Mouse (Mus musculus) liver, embryonic 14.5 days (tissue): ENCODE data around the gene Spop. TPM values are rescaled to one million over a fixed set of nuclear protein-coding genes. Genes with fewer than 3 reads are reported as not detected.

Source experiments
- ATAC-seq: fragments of 200-750 bp; cut with Nextera tagmentation; 2 replicates; pipeline ENCODE4 v1.8.0; 2017; ENCODE audit warnings: moderate number of reproducible peaks, mild to moderate bottlenecking, moderate library complexity; ENCODE audit not compliant: insufficient read depth
- DNase-seq, 3 experiments: peaks; one replicate each; pipeline ENCODE4 v3.0.0-alpha.2; 2012 to 2013; ENCODE audit warnings: low read depth in 3 of 3, low spot score in 3 of 3
- H3K27ac ChIP-seq: fragments of 300-500 bp; sonication (generic); 2 replicates; pipeline ENCODE4 v1.5.1; 2014; ENCODE audit warnings: moderate library complexity, mild to moderate bottlenecking, control low read depth, inconsistent platforms
- H3K27me3 ChIP-seq: fragments of 300-500 bp; sonication (generic); 2 replicates; pipeline ENCODE4 v1.6.1; 2014; ENCODE audit warnings: mild to moderate bottlenecking, low read length, moderate library complexity; ENCODE audit not compliant: control insufficient read depth, insufficient read depth
- H3K36me3 ChIP-seq: fragments of 300-500 bp; sonication (generic); replicated peaks from 2 replicates; pipeline ENCODE4 v1.6.1; 2014; ENCODE audit warnings: low read depth; ENCODE audit not compliant: control insufficient read depth, insufficient read depth
- H3K4me1 ChIP-seq, 2 experiments: fragments of 200-500 bp in 1 of 2; fragments of 300-500 bp in 1 of 2; sonication (generic) in 1 of 2; replicated peaks; 2 replicates each; pipeline ENCODE4 v1.6.1; 2012 to 2014; ENCODE audit warnings: antibody characterized with exemption in 1 of 2, inconsistent platforms in 1 of 2, low read length in 1 of 2; ENCODE audit not compliant: control insufficient read depth in 2 of 2, insufficient read depth in 2 of 2
- H3K4me2 ChIP-seq: fragments of 300-500 bp; sonication (generic); 2 replicates; pipeline ENCODE4 v1.6.1; 2014; ENCODE audit warnings: low read depth, mild to moderate bottlenecking, control low read depth, moderate library complexity
- H3K4me3 ChIP-seq, 2 experiments: fragments of 200-500 bp in 1 of 2; fragments of 300-500 bp in 1 of 2; sonication (generic) in 1 of 2; 2 replicates each; pipeline ENCODE4 v1.5.1; 2012 to 2014; ENCODE audit warnings: low read depth in 2 of 2, low read length in 2 of 2, mild to moderate bottlenecking in 2 of 2, control low read depth in 1 of 2, inconsistent platforms in 1 of 2, moderate library complexity in 1 of 2; ENCODE audit not compliant: insufficient read depth in 1 of 2
- H3K9ac ChIP-seq: fragments of 300-500 bp; sonication (generic); replicated peaks from 2 replicates; pipeline ENCODE4 v1.6.1; 2014; ENCODE audit warnings: mild to moderate bottlenecking, control low read depth, moderate library complexity
- H3K9me3 ChIP-seq: fragments of 300-500 bp; sonication (generic); 2 replicates; pipeline ENCODE4 v1.6.1; 2016; ENCODE audit warnings: low read length, mixed read lengths; ENCODE audit not compliant: control insufficient read depth
- CTCF ChIP-seq: IDR thresholded peaks from 2 replicates; pipeline ENCODE4 v1.5.1; 2016; ENCODE audit warnings: antibody characterized with exemption, low read depth, control low read depth
- EP300 ChIP-seq: IDR thresholded peaks from 2 replicates; pipeline ENCODE4 v1.6.1; 2016; ENCODE audit warnings: antibody characterized with exemption, low read depth
- WGBS: fragments of 180-500 bp; shearing (Covaris S2); extraction: QIAGEN DNeasy Blood & Tissue Kit; methylation state at CpG from one replicate; pipeline ENCODE4 v1.1.7; 2014; ENCODE audit not compliant: insufficient replicate concordance; 5-methylcytosine and 5-hydroxymethylcytosine counted together
- polyA plus RNA-seq, 2 experiments: library from polyadenylated mRNA; depleted of rRNA in 1 of 2; stranded (reverse) in 1 of 2; unstranded in 1 of 2; fragments of >200 nt; fragmentation: Nextera tagmentation in 1 of 2; extraction: Ambion mirVana in 1 of 2; gene quantifications; 2 replicates each; pipeline versions ENCODE4 v1.2.1 to v1.2.3; 2012 to 2014

The Spop gene
- polyA plus RNA-seq, 2 experiments, result 22.0 to 31.8 TPM

DNA sequence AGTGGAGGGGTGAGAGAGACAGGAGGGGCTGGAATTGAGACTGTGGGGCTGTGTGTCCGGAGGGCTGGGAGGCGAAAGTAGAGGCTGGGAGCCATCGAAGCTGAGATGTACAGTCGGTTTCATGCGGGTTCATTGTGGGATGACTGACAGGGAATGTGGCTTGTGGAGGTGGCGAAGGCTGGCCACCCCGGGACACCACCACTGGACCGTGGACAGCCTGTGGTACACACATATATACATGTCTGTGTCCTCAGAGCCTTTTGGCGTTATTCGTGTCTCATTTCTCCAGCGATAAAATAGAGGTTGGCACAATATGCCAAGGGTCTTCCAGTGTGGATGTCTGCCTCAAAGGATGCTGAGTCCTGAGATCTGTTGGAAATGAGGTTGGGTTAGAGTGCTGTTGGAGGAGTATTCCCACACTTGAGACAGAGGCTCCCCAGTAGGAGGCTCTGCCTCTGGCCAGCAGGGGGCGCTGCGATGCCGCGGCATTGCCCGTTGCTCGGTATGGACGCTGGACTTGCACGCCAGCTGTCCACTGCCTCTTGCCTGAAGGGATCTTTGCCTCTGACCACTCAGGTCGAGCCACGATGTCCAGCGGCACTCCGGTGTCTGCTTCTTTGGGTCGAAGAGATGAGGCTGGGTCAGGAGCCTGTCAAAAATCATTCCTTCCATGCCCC, 119.7 kb downstream of the Spop start:
- ATAC-seq (no peak), DNase-seq (peak; percentile 17 to 32 (median 28))
- TF ChIP-seq CTCF (peak; percentile 98), EP300 (no peak)
- 17% methylated on average over 24 of the region's 24 CpGs for WGBS
- H3K27me3 ChIP-seq, result no peaks in the 10 kb centered on the region
- no peaks in the 10 kb centered on the region for H3K4me1 ChIP-seq
- H3K4me2 ChIP-seq, result no peak overlapping the region
- H3K9ac ChIP-seq, result no peak overlapping the region
- no peaks in the 10 kb centered on the region for H3K9me3 ChIP-seq
- no peak overlapping the region for H3K27ac ChIP-seq
- H3K36me3 ChIP-seq, result no peaks in the 10 kb centered on the region
- no peak overlapping the region for H3K4me3 ChIP-seq

DNA sequence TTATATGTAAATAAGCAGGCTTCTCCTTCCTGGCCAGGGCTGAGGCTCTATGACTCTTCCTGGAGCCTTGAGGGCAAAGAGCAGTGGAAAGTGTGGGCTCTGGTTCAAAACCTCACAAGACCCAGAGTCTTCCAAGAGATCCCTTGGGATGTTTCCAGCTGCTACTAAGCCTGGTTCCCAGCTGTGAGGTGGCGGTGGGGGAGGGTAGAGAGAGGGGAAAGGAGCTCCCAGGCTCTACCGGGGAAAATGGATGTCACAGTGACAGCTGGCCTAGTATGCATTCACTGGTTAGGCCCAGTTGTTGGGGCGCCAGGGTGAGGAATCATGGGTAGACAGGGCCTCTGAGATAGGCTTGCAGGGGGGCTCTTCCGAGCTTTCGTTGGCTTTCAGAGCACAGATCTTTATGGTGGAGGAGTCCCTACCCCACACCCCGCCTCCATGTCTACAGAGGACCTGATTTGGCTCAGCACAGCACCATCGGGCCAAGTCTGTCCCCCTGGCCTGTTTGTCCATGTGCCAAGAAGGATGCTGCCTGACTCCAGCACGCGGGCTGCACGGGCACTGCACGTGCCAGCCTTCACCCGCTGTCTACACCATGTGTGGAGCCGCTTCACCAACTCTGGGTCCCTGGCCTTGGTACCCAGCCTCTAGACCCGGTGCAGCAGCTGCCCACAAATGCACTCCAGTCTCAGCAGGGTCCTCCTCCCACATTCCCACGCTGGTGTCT, 124.7 kb downstream of the Spop start:
- H3K4me1 ChIP-seq, result no peaks in the 10 kb centered on the region
- ATAC-seq (no peak), DNase-seq (no peak)
- H3K9ac ChIP-seq, result no peak overlapping the region
- H3K27me3 ChIP-seq, result no peaks in the 10 kb centered on the region
- no peaks in the 10 kb centered on the region for H3K9me3 ChIP-seq
- H3K4me2 ChIP-seq, result no peak overlapping the region
- no peak for TF ChIP-seq EP300
- no peak for TF ChIP-seq CTCF
- WGBS, result 65% methylated on average over 15 of the region's 15 CpGs
- H3K4me3 ChIP-seq, result no peak overlapping the region
- H3K27ac ChIP-seq, result no peak overlapping the region
- no peaks in the 10 kb centered on the region for H3K36me3 ChIP-seq

DNA sequence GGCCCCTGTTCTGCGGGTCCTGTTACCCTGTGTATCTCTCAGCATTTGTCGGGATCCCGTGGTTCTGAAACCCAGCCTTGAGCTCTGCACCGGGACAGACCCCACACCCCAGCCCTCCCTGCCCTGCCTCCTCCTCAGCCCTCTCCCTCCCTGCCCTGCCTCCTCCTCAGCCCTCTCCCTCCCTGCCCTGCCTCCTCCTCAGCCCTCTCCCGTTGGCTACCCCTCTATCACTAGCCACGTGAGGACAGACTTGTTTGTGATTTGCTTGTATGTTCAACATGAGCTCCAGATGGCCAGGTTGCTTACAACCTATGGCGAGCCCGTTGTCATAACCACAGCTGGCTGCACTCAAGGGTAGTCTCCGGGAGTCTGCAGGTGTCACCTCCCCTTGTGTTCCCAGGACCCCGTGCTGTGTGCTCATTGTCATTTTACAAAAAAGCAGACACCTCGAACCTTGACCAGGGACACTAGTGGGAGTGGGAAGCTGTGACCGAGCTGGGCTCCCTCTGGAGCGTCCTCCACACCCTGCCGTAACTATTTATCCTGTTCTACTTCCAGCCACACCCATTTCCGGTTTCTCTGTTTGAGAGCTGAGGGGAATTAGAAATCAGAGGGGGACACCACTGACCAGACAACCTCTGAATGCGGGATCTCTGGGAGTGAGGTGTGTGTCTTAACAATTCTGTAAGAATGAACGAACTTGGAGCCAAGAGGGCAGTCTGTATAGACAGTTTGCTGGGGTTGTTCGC, 126.9 kb downstream of the Spop start:
- H3K9ac ChIP-seq, result no peak overlapping the region
- H3K27me3 ChIP-seq, result no peaks in the 10 kb centered on the region
- DNase-seq, result no peak
- no peak overlapping the region for H3K4me3 ChIP-seq
- no peaks in the 10 kb centered on the region for H3K36me3 ChIP-seq
- no peak for ATAC-seq
- no peaks in the 10 kb centered on the region for H3K4me1 ChIP-seq
- 24% methylated on average over 18 of the region's 18 CpGs for whole genome bisulfite sequencing
- TF ChIP-seq CTCF, result no peak
- no peak for TF ChIP-seq EP300
- no peaks in the 10 kb centered on the region for H3K9me3 ChIP-seq
- H3K27ac ChIP-seq, result no peak overlapping the region
- no peak overlapping the region for H3K4me2 ChIP-seq

Other genes starting within 250 kb of the Spop start
- gene Tac4, start 152.6 kb upstream of the Spop start, polyA plus RNA-seq (2012; rRNA removed), result 0.03 and 0.04 TPM in 2 replicates
- gene Tac4, start 152.6 kb upstream of the Spop start, polyA plus RNA-seq (2014; fragmentation: Nextera tagmentation; extraction: Ambion mirVana), result 0.21 TPM in 1 of 2 replicates, not detected in the other
- 16.3 and 19.4 TPM in 2 replicates for gene Kat7, start 103.8 kb upstream of the Spop start, polyA plus RNA-seq (2012; rRNA removed)
- gene Kat7, start 103.8 kb upstream of the Spop start, polyA plus RNA-seq (2014; fragmentation: Nextera tagmentation; extraction: Ambion mirVana), result 23.6 and 26.7 TPM in 2 replicates
- gene Fam117a, start 77.1 kb upstream of the Spop start, polyA plus RNA-seq (2012; rRNA removed), result 103 and 114 TPM in 2 replicates
- 71.6 and 80.9 TPM in 2 replicates for gene Fam117a, start 77.1 kb upstream of the Spop start, polyA plus RNA-seq (2014; fragmentation: Nextera tagmentation; extraction: Ambion mirVana)
- gene Slc35b1, start 29.4 kb upstream of the Spop start, polyA plus RNA-seq (2012; rRNA removed), result 24.1 and 24.6 TPM in 2 replicates
- gene Slc35b1, start 29.4 kb upstream of the Spop start, polyA plus RNA-seq (2014; fragmentation: Nextera tagmentation; extraction: Ambion mirVana), result 37.4 and 44.9 TPM in 2 replicates
- 0.03 and 0.08 TPM in 2 replicates for gene Nxph3, start 100.5 kb downstream of the Spop start, polyA plus RNA-seq (2012; rRNA removed)
- gene Nxph3, start 100.5 kb downstream of the Spop start, polyA plus RNA-seq (2014; fragmentation: Nextera tagmentation; extraction: Ambion mirVana), result not detected in 2 replicates
- gene Ngfr, start 173.7 kb downstream of the Spop start, polyA plus RNA-seq (2012; rRNA removed), result 2.1 and 2.3 TPM in 2 replicates
- gene Ngfr, start 173.7 kb downstream of the Spop start, polyA plus RNA-seq (2014; fragmentation: Nextera tagmentation; extraction: Ambion mirVana), result 1.1 and 1.2 TPM in 2 replicates